Mouse (Mus musculus): ENCODE measurements around the gene Efna5.

Efna5 gene

GRCm38 (mm10) chr17:62657832-62658630, 223.1 kb downstream of the Efna5 start:
- DNase-seq (ENCODE audit: low spot score in 2 of 2), result no peak

GRCm38 (mm10) chr17:62657051-62657450, 224.1 kb downstream of the Efna5 start:
- no peak for DNase-seq (ENCODE audit: low spot score in 2 of 2)

- DNase-seq (ENCODE audit: low spot score in 2 of 2), result no peak
Observed at GRCm38 (mm10) chr17:62656591-62656990, 224.5 kb downstream of the Efna5 start.

GRCm38 (mm10) chr17:62655819-62656355, 225.2 kb downstream of the Efna5 start:
- no peak for DNase-seq (ENCODE audit: low spot score in 2 of 2)

GRCm38 (mm10) chr17:62652451-62652850, 228.7 kb downstream of the Efna5 start:
- DNase-seq (ENCODE audit: low spot score in 2 of 2), result no peak

- DNase-seq (ENCODE audit: low spot score in 2 of 2), result no peak
Observed at GRCm38 (mm10) chr17:62651696-62652095, 229.4 kb downstream of the Efna5 start.

- DNase-seq (ENCODE audit: low spot score in 2 of 2), result no peak
Observed at GRCm38 (mm10) chr17:62649293-62649950, 231.7 kb downstream of the Efna5 start.

GRCm38 (mm10) chr17:62646836-62647235, 234.3 kb downstream of the Efna5 start:
- DNase-seq (ENCODE audit: low spot score in 2 of 2), result no peak

- DNase-seq (ENCODE audit: low spot score in 2 of 2), result no peak
Observed at GRCm38 (mm10) chr17:62642447-62643145, 238.5 kb downstream of the Efna5 start.

- DNase-seq (ENCODE audit: low spot score in 2 of 2), result no peak
Observed at GRCm38 (mm10) chr17:62640654-62641053, 240.5 kb downstream of the Efna5 start.

- DNase-seq (ENCODE audit: low spot score in 2 of 2), result no peak
Observed at GRCm38 (mm10) chr17:62636896-62637295, 244.2 kb downstream of the Efna5 start.

GRCm38 (mm10) chr17:62634937-62635336, 246.2 kb downstream of the Efna5 start:
- DNase-seq (ENCODE audit: low spot score in 2 of 2), result no peak

GRCm38 (mm10) chr17:62628474-62628873, 252.6 kb downstream of the Efna5 start:
- DNase-seq (ENCODE audit: low spot score in 2 of 2), result no peak

GRCm38 (mm10) chr17:62627508-62627907, 253.6 kb downstream of the Efna5 start:
- no peak for DNase-seq (ENCODE audit: low spot score in 2 of 2)

- DNase-seq (ENCODE audit: low spot score in 2 of 2), result no peak
Observed at GRCm38 (mm10) chr17:62625646-62626020, 255.5 kb downstream of the Efna5 start.

- no peak for DNase-seq (ENCODE audit: low spot score in 2 of 2)
Observed at GRCm38 (mm10) chr17:62624804-62625645, 256.1 kb downstream of the Efna5 start.

- no peak for DNase-seq (ENCODE audit: low spot score in 2 of 2)
Observed at GRCm38 (mm10) chr17:62623224-62623623, 257.9 kb downstream of the Efna5 start.

- no peak for DNase-seq (ENCODE audit: low spot score in 2 of 2)
Observed at GRCm38 (mm10) chr17:62622481-62622880, 258.6 kb downstream of the Efna5 start.

GRCm38 (mm10) chr17:62615159-62615558, 266.0 kb downstream of the Efna5 start:
- DNase-seq (ENCODE audit: low spot score in 2 of 2), result no peak

- no peak for DNase-seq (ENCODE audit: low spot score in 2 of 2)
Observed at GRCm38 (mm10) chr17:62614708-62615107, 266.4 kb downstream of the Efna5 start.

GRCm38 (mm10) chr17:62614237-62614636, 266.9 kb downstream of the Efna5 start:
- DNase-seq (ENCODE audit: low spot score in 2 of 2), result no peak

All from spleen, postnatal 36 days (tissue).